8 mouse cellular contexts compared by ENCODE assay signal in the genomic region with DNA sequence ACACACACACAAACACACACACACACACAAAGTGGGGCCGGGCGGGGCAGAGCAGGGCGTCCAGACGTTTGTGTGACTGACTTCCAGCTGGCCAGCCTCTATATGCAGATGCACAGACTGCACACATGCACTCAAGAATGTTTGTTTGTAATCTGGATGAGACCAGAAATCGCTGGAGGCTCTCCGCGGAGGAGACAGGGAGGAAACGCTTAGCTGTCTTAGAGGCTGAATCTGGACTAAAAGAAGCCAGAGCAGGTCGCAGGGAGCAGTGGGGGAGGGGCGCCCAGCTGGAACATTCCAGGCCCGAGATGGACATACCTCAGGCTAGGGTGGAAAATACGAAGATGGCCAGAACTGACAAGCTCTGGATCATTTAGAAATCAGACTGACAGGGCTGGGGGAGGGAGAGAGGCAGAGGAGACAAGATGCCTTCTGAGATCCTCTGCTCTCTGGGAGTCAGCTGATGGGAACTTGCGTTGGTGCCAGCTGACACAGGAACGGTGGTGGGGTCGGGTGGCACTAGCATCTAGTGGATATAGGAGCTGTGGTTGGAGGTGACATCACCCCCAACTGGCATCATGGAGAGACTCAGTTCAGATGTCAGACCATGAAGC. TPM values are rescaled to one million over a fixed set of nuclear protein-coding genes. Genes with fewer than 3 reads are reported as not detected.
DNase-seq lines count a peak whose midpoint lies in the region; ATAC-seq lines count a peak whose summit lies in the region.

No protein-coding gene starts in this region.

- H3K27ac ChIP-seq in lung, embryonic 16.5 days (ENCODE audit: low read length), result peak overlapping the region; percentile 72
- H3K27ac ChIP-seq in heart, embryonic 16.5 days (ENCODE audit: low read length), result no peak overlapping the region
- H3K27ac ChIP-seq in limb, embryonic 15.5 days, result peak overlapping the region; percentile 57

- no peaks in the 10 kb centered on the region for H3K27me3 ChIP-seq in lung, embryonic 16.5 days (ENCODE audit: control insufficient read depth, insufficient read depth, low read depth, low read length)
- no peaks in the 10 kb centered on the region for H3K27me3 ChIP-seq in heart, embryonic 16.5 days (ENCODE audit: control insufficient read depth, insufficient read depth, low read length)
- no peaks in the 10 kb centered on the region for H3K27me3 ChIP-seq in limb, embryonic 15.5 days

- no peak overlapping the region for H3K4me3 ChIP-seq in lung, embryonic 16.5 days (ENCODE audit: low read length)
- H3K4me3 ChIP-seq in heart, embryonic 16.5 days (ENCODE audit: low read length), result no peak overlapping the region
- H3K4me3 ChIP-seq in limb, embryonic 15.5 days, result no peak overlapping the region

- no peak for DNase-seq in lung, postnatal 25 days (ENCODE audit: low spot score)
- peak; percentile 73 to 78 for DNase-seq in cerebellum, postnatal 10 days
- DNase-seq in c-Kit-positive CD71-positive TER-119-positive erythroid progenitor cells, embryonic 14.5 days (ENCODE audit: low spot score), result no peak
- DNase-seq in thymus, postnatal 4 days, result no peak

- H3K9me3 ChIP-seq in lung, embryonic 16.5 days (ENCODE audit: control insufficient read depth, low read length), result no peaks in the 10 kb centered on the region
- H3K9me3 ChIP-seq in heart, embryonic 16.5 days (replicated peaks; ENCODE audit: control insufficient read depth, low read length), result no peaks in the 10 kb centered on the region
- no peaks in the 10 kb centered on the region for H3K9me3 ChIP-seq in limb, embryonic 15.5 days

- H3K36me3 ChIP-seq in lung, embryonic 16.5 days (ENCODE audit: control insufficient read depth, insufficient read depth, low read length), result no peaks in the 10 kb centered on the region
- no peaks in the 10 kb centered on the region for H3K36me3 ChIP-seq in heart, embryonic 16.5 days (ENCODE audit: control insufficient read depth, insufficient read depth)
- no peaks in the 10 kb centered on the region for H3K36me3 ChIP-seq in limb, embryonic 15.5 days

- 0 out of 2 replicates have a peak overlapping the region, but pooled peaks have one; percentile 8 for H3K4me2 ChIP-seq in lung, embryonic 16.5 days (ENCODE audit: low read depth, low read length)
- no peak overlapping the region for H3K4me2 ChIP-seq in heart, embryonic 16.5 days (ENCODE audit: low read depth, low read length)
- H3K4me2 ChIP-seq in limb, embryonic 15.5 days, result no peak overlapping the region

- peak; percentile 72 for ATAC-seq in lung, embryonic 16.5 days (ENCODE audit: low read depth)
- no peak; the same call in 1 of the 2 replicates for ATAC-seq in heart, embryonic 16.5 days (replicated peaks; ENCODE audit: extremely low read depth, insufficient read depth, low FRiP score)
- ATAC-seq in limb, embryonic 15.5 days (ENCODE audit: insufficient number of reproducible peaks, low FRiP score, low TSS enrichment, low read depth), result 0 out of 2 replicates have a peak, but pooled peaks have one; percentile 22
- no peak for ATAC-seq in megakaryocyte progenitor cell, adult 5-6 weeks (replicated peaks; ENCODE audit: poor library complexity)

- H3K9ac ChIP-seq in lung, embryonic 16.5 days (ENCODE audit: low read length), result peak overlapping the region; percentile 34
- peak overlapping the region; percentile 47 for H3K9ac ChIP-seq in heart, embryonic 16.5 days (ENCODE audit: low read length)
- no peak overlapping the region for H3K9ac ChIP-seq in limb, embryonic 15.5 days

- peaks cover 12% of the 10 kb centered on the region for H3K4me1 ChIP-seq in lung, embryonic 16.5 days (replicated peaks; ENCODE audit: control insufficient read depth, insufficient read depth, low read length)
- peaks cover 8% of the 10 kb centered on the region for H3K4me1 ChIP-seq in heart, embryonic 16.5 days (ENCODE audit: control insufficient read depth, insufficient read depth, low read length)
- peaks cover 10% of the 10 kb centered on the region for H3K4me1 ChIP-seq in limb, embryonic 15.5 days

- 11% methylated on average over 15 of the region's 15 CpGs for WGBS in lung, embryonic 16.5 days
- WGBS in heart, embryonic 16.5 days, result 16% methylated on average over 15 of the region's 15 CpGs
- 23% methylated on average over 15 of the region's 15 CpGs for WGBS in limb, embryonic 15.5 days

RNA-seq across cellular contexts. Expression of a gene that starts 7.6 kb away (rescaled TPM):
- polyA plus RNA-seq in lung, embryonic 16.5 days (2015; fragmentation: Nextera tagmentation; extraction: Ambion mirVana), result 40.6 and 48.7 TPM in 2 replicates
- 36.0 and 40.2 TPM in 2 replicates for polyA plus RNA-seq in heart, embryonic 16.5 days (2015; fragmentation: Nextera tagmentation; extraction: Ambion mirVana)
- polyA plus RNA-seq in limb, embryonic 15.5 days (2015; fragmentation: Nextera tagmentation; extraction: Ambion mirVana), result 40.4 and 52.2 TPM in 2 replicates
- total RNA-seq in megakaryocyte progenitor cell, adult 5-6 weeks (2015), result 44.6 and 49.9 TPM in 2 replicates
- 32.1 and 35.8 TPM in 2 replicates for total RNA-seq in megakaryocyte progenitor cell, adult 5-6 weeks (2017)

Comparison
In these comparisons a context has a peak if more than half of its experiments do, and no peak if none do; other contexts are left out.
1. ATAC-seq: peak in lung, embryonic 16.5 days (single experiment) and limb, embryonic 15.5 days (single experiment); none in heart, embryonic 16.5 days (single experiment) and megakaryocyte progenitor cell, adult 5-6 weeks (single experiment).
2. DNase-seq: peak in cerebellum, postnatal 10 days (2 of 2); none in lung, postnatal 25 days (single experiment), c-Kit-positive CD71-positive TER-119-positive erythroid progenitor cells, embryonic 14.5 days (single experiment) and thymus, postnatal 4 days (single experiment).